Mouse (Mus musculus) lung, postnatal 10 days (tissue): ENCODE measurements around the gene Atg7.
A peak's percentile ranks its signal among the peaks of the same experiment; 100 is the strongest.

ENCODE experiments used
- DNase-seq: peaks from one replicate; pipeline ENCODE4 v3.0.0; 2021

Gene Atg7

DNA sequence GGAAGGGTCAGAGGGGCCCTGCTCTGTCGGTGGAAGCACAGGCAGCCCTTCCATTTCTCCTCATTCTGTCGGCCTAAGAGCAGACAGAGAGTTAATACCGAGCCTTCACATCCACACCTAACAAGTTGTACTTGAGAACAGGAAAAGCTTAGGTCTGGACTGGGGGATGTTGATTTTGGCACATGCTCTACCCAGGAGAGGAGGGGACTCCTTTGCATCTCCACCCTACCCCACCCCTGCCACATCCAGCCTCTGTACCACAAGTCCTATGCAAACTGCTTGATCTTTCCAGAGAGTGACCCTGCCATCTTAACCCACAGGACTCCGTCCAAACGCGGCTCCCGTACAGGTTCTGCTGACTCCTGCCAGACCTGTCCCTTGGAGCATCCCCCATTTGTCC is 178.7 kb downstream of the Atg7 start:
- DNase-seq = peak; percentile 43

- no peak for DNase-seq
Observed at GRCm38 (mm10) chr6:114826889-114827288, 184.0 kb downstream of the Atg7 start.

DNA sequence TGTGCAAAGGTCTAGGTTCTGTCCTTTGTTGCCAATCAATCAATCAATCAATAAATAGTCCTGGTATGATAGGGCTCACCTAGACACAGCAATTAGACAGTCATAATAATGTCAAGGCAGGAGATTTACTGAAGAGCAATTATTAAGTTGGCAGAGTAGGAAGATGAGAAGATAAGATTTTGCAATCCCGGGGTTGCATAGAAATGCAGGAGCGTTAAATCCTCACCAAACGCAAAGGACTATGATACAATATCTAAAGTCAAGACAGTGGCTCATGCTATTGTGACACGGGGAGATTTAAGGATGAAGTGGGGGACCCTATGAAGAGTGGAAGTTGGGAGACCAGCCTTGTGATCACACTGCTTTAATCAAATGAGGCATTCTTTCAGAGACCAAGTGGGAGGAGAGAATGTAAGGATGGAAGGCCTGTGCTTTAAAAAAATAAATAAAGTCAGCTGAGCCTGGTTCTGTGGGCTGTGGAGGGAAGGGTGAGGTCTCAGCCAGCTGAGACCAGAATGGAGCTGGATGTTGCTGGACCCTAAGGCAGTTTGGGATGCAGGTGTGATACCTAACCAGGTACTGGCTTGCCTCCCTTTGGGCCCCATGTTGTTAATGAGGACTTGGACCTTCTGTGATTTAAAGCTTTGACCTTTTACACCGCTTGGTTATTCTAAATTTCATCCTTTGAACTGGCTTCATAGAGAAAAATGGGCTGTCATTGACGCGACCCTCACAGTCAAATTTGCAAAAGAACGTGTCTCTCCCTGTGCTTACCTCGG is 187.0 kb downstream of the Atg7 start:
- no peak for DNase-seq

DNA sequence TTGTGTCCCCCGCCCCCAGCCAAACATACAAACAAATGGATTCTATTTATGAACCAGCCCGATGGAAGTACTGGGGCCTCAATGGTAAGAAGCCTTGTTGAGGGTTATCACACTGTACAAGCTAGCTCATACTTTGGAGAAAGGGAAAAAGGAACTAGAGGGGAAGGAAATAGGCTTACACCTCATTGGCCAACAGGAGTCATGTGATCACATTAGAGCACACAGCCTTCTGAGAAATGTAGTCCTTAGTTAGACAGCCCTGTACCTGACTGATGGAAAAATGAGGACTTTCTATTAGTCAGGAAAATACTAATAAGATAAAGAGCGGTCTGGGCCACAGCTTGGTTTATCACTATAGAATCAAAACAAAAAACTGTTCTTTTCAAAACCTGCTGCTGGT is 188.9 kb downstream of the Atg7 start:
- no peak for DNase-seq

DNA sequence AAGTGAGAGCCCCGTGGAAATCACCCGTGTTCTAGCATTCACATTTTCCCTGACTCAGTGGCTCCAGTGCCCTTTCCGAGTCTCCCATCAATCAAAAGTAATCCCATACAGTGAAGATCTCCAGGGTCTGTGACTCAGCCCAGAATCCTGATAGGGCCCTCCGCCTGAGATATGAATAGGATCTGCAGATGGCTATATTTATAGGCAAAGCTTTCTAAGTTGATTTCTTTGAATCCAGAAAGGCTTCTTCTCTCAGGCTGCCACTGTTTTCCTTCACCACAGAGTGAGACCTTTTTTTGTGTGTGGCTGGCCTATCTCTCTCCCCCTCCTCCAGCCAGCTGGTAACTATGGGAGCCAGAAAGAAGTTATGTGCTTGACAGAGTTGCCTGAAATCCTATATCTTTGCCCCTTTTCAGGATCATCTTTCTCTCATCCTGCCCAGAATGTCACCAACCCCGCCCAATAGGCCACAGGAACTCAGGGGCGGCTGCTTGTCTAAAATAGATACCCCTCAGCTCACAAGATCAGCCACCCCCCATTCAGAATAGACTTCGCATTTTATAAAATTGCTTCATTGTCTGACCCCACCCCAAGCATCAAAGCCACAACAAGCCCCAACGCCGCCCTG is 190.3 kb downstream of the Atg7 start:
- DNase-seq = no peak

DNA sequence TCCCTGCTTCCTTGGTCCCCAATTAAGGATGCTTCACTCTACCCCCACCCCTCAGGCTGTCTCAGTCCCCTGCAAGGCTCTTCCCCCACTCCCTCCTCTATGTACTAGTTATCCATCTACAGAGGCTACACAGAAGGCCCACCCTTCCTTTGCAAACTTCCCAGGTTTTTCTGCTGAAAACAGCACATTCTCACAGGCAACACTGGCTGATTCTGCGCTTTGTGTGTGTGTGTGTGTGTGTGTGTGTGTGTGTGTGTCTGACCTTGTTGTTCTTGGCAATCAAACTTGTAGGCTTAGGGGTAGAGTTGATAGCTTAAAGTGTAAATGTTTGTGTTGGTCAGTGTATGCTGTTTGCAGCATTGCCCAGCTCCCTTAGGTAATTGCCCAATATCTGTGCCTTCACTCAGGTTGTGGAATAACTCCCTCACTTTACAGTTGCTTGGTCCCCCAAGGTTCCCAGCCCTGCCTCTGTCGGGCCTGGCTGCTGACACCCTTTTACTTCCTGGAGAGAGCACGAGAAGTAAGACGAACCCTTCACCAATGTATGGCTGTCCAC is 191.0 kb downstream of the Atg7 start:
- peak; percentile 31 for DNase-seq

- no peak for DNase-seq
Observed at GRCm38 (mm10) chr6:114835344-114835743, 192.4 kb downstream of the Atg7 start.

GRCm38 (mm10) chr6:114835752-114836151 is 192.9 kb downstream of the Atg7 start:
- DNase-seq = no peak

GRCm38 (mm10) chr6:114836433-114836832 is 193.5 kb downstream of the Atg7 start:
- no peak for DNase-seq

DNA sequence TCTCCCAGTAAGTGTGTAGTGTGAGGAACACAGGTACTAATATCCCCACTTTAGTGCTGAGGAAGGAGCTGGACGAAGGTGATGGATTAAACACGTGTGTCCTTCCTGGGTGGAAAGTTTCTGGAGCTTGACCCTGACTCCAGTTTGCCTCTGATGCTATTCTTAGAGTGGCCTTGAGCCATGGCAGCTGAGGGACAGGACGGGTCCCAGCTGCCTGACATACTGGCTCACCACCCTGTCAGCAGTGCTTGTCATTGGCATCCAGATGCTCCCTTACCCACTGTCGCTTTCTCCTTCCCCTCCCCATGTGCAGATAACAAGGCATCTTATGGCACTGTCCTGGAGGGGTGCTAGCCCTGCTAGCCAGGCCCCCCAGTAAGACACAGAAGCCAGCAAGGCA is 196.0 kb downstream of the Atg7 start:
- peak; percentile 61 for DNase-seq

- peak; percentile 49 for DNase-seq
Observed at GRCm38 (mm10) chr6:114840012-114840411, 197.1 kb downstream of the Atg7 start.

GRCm38 (mm10) chr6:114842131-114842530 is 199.2 kb downstream of the Atg7 start:
- DNase-seq = no peak

DNA sequence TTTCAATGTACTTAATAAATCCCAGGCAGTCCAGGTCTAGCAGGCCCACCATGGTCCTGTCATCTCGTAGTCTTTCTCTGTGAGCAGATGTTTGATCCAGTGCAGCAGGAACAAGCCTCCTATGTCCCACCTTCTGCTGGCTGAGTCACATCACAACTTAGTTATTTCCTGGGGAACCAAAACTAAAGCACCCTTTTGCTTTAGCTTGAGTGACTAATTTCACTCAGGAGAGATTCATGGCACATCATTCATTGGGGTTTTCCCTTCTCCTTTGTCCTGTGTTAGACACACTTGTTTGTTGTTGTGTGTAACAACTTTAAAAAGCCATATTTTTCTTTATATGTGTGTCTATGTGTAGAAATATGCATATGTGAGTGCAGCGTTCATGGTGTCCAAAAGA is 200.0 kb downstream of the Atg7 start:
- no peak for DNase-seq

GRCm38 (mm10) chr6:114846153-114846772 is 203.4 kb downstream of the Atg7 start:
- no peak for DNase-seq

DNA sequence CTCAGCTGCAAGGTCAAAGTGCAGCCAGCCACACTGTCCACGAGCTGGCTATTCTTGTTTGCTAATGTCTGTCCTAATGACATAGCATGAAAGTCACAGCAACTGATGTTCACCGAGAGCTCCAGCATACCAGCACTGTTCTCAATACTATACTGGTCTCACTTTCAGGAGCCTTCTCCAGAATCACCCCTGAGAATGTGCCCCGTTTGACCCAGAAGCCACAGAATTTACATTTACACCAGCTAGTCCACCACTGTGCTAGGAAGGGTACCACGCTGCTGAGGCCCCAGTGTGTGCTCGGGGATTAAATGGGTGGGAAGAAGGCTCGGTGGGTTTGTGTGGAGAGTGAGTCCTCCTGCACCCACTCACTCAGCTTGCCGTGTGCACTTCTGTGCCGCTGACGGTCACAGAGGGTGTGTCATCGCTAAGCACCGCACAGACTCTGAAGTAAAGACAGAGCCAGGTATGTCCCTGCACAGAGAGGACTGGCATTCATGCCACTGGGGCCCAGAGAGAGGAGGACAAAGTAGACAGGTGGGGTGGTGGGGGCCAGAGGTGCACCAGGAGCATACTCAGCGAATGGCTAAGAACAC is 204.8 kb downstream of the Atg7 start:
- DNase-seq = no peak

- DNase-seq = no peak
Observed at GRCm38 (mm10) chr6:114848761-114849160, 205.9 kb downstream of the Atg7 start.

GRCm38 (mm10) chr6:114849787-114850186 is 206.9 kb downstream of the Atg7 start:
- DNase-seq = no peak

- no peak for DNase-seq
Observed at GRCm38 (mm10) chr6:114851688-114852087, 208.8 kb downstream of the Atg7 start.

- no peak for DNase-seq
Observed at GRCm38 (mm10) chr6:114852739-114853138, 209.8 kb downstream of the Atg7 start.

GRCm38 (mm10) chr6:114854368-114854767 is 211.5 kb downstream of the Atg7 start:
- no peak for DNase-seq

DNA sequence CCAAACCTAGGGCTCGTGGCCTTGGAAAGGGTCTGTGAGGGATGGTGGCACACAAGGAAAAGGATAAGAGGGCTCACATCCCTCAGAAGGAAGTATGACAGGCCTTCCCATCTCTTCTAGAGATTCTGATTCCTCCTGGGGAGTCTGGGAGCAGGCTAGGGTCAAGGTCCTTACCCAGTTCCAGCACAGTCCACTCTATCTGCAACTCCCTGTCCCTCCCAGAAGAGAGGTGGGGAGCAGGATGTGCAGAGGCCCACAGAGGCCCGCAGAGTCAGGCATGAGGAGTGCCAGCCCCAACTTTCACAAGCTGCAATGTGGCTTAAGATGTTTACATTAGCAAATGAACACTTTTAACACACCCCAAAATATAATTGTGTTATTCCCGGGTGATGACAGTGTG is 212.7 kb downstream of the Atg7 start:
- no peak for DNase-seq

GRCm38 (mm10) chr6:114856501-114856900 is 213.6 kb downstream of the Atg7 start:
- no peak for DNase-seq

GRCm38 (mm10) chr6:114857996-114858721 is 215.3 kb downstream of the Atg7 start:
- DNase-seq = peak; percentile 38
